Mouse (Mus musculus): ENCODE results near the gene Hmgcr. TPM values are rescaled to one million over a fixed set of nuclear protein-coding genes. Genes with fewer than 3 reads are reported as not detected.
"Not testable (repeated sequence)": the region's sequence is repeated elsewhere in the genome, so short reads cannot be mapped to it uniquely, and the experiment has no call there.

The Hmgcr gene
- total RNA-seq, 2 experiments from 2014 or later = 4.3 to 7.6 TPM

- intact Hi-C loops (cut with DNase I) = loop anchor here (10.0 kb wide), 1 partner anchor 1263 kb away; no protein-coding TSS in a partner anchor
- no peak for DNase-seq
These were observed 1.1 kb upstream of the Hmgcr start for GRCm38 (mm10) chr13:96671906-96672234.

GRCm38 (mm10) chr13:96671078-96671905 lies 556 bp upstream of the Hmgcr start:
- no peak for DNase-seq
- intact Hi-C loops (cut with DNase I) = loop anchor here (10.0 kb wide), 1 partner anchor 1264 kb away; no protein-coding TSS in a partner anchor

- DNase-seq = no peak
- intact Hi-C loops (cut with DNase I) = loop anchor here (10.0 kb wide), 1 partner anchor 1265 kb away; no protein-coding TSS in a partner anchor
These were observed 724 bp downstream of the Hmgcr start for GRCm38 (mm10) chr13:96670019-96670405.

- intact Hi-C loops (cut with DNase I) = no loop called here
- DNase-seq = no peak
These were observed 6.2 kb downstream of the Hmgcr start for GRCm38 (mm10) chr13:96664419-96664974.

- DNase-seq; intact Hi-C loops (cut with DNase I): not testable (repeated sequence)
These were observed 7.6 kb downstream of the Hmgcr start for GRCm38 (mm10) chr13:96663120-96663519.

GRCm38 (mm10) chr13:96660095-96660860 lies 10.5 kb downstream of the Hmgcr start:
- no peak for DNase-seq

GRCm38 (mm10) chr13:96658936-96659335 lies 11.8 kb downstream of the Hmgcr start:
- intact Hi-C loops (cut with DNase I) = no loop called here
- DNase-seq = no peak

More at GRCm38 (mm10) chr13:96660095-96660860, 10.5 kb downstream of the Hmgcr start:
- intact Hi-C loops (cut with DNase I) = no loop called here

- intact Hi-C loops (cut with DNase I) = no loop called here
- no peak for DNase-seq
These were observed 14.1 kb downstream of the Hmgcr start for GRCm38 (mm10) chr13:96656673-96657072.

- intact Hi-C loops (cut with DNase I) = no loop called here
- DNase-seq = no peak
These were observed 17.7 kb downstream of the Hmgcr start for GRCm38 (mm10) chr13:96653041-96653440.

- DNase-seq = no peak
- intact Hi-C loops (cut with DNase I) = no loop called here
These were observed 24.9 kb downstream of the Hmgcr start for GRCm38 (mm10) chr13:96645822-96646221.

- intact Hi-C loops (cut with DNase I) = no loop called here
These were observed 26.6 kb downstream of the Hmgcr start for GRCm38 (mm10) chr13:96644168-96644567.

GRCm38 (mm10) chr13:96630396-96630795 lies 40.3 kb downstream of the Hmgcr start:
- no peak for DNase-seq
- intact Hi-C loops (cut with DNase I) = no loop called here

More at GRCm38 (mm10) chr13:96644168-96644567, 26.6 kb downstream of the Hmgcr start:
- no peak for DNase-seq

GRCm38 (mm10) chr13:96620891-96621290 lies 49.8 kb downstream of the Hmgcr start:
- intact Hi-C loops (cut with DNase I) = no loop called here
- no peak for DNase-seq

GRCm38 (mm10) chr13:96614615-96615014 lies 56.1 kb downstream of the Hmgcr start:
- no peak for DNase-seq
- intact Hi-C loops (cut with DNase I) = no loop called here

- DNase-seq = no peak
- intact Hi-C loops (cut with DNase I) = no loop called here
These were observed 66.5 kb downstream of the Hmgcr start for GRCm38 (mm10) chr13:96604242-96604641.

GRCm38 (mm10) chr13:96599182-96599581 lies 71.6 kb downstream of the Hmgcr start:
- DNase-seq = no peak
- intact Hi-C loops (cut with DNase I) = no loop called here

Other genes starting within 250 kb of the Hmgcr start
- under 1 TPM in 1 of 2 experiments, not detected in 1; 0.10 TPM for gene Ankdd1b, start 199.7 kb downstream of the Hmgcr start, total RNA-seq (2021)
- gene Gm17622, start 180.2 kb downstream of the Hmgcr start, total RNA-seq (2021) = not detected
- gene Polk, start 128.4 kb downstream of the Hmgcr start, total RNA-seq (2021) = 1 to 10 TPM; 3.2 to 4.3 TPM
- gene Col4a3bp, start 128.3 kb downstream of the Hmgcr start, total RNA-seq (2021) = 10 to 100 TPM; 34.7 to 35.0 TPM
- not detected for gene Ankrd31, start 77.3 kb upstream of the Hmgcr start, total RNA-seq (2021)